Mouse (Mus musculus) layer of hippocampus, adult 11-12 months (tissue): ENCODE data around the gene Nudt3.

Experiments
- DNase-seq: peaks from one replicate; pipeline ENCODE4 v3.0.0; 2022; ENCODE audit warnings: low spot score

The Nudt3 gene

GRCm38 (mm10) chr17:27547253-27547868 is 75.9 kb downstream of the Nudt3 start:
- DNase-seq = no peak

- DNase-seq = no peak
These were observed 76.7 kb downstream of the Nudt3 start for GRCm38 (mm10) chr17:27546574-27547085.

GRCm38 (mm10) chr17:27545991-27546390 is 77.3 kb downstream of the Nudt3 start:
- no peak for DNase-seq

- DNase-seq = no peak
These were observed 78.7 kb downstream of the Nudt3 start for GRCm38 (mm10) chr17:27544551-27544950.

- DNase-seq = no peak
These were observed 81.3 kb downstream of the Nudt3 start for GRCm38 (mm10) chr17:27541984-27542383.

GRCm38 (mm10) chr17:27541261-27541660 is 82.0 kb downstream of the Nudt3 start:
- no peak for DNase-seq

- DNase-seq = peak; percentile 90
These were observed 88.6 kb downstream of the Nudt3 start for GRCm38 (mm10) chr17:27534718-27535117.

- no peak for DNase-seq
These were observed 89.9 kb downstream of the Nudt3 start for GRCm38 (mm10) chr17:27533354-27533753.

GRCm38 (mm10) chr17:27532095-27532494 is 91.2 kb downstream of the Nudt3 start:
- DNase-seq = no peak
